Mouse (Mus musculus) layer of hippocampus, postnatal 14 days (tissue): ENCODE results near the gene Olfr371. TPM values are rescaled to one million over a fixed set of nuclear protein-coding genes. Genes with fewer than 3 reads are reported as not detected.

Source experiments
- DNase-seq, 2 experiments: peaks; one replicate each; pipeline ENCODE4 v3.0.0; 2021 to 2022; ENCODE audit warnings: low spot score in 2 of 2, mixed read lengths in 1 of 2
- long read RNA-seq, 2 experiments: library from polyadenylated mRNA; stranded (forward); transcript quantifications; one replicate each; pipeline ENCODE4 v2.0.0; 2021
- total RNA-seq, 2 experiments: library from RNA; stranded (reverse); gene quantifications; 2 replicates each; pipeline ENCODE4 v1.2.3; 2021

Olfr371 gene
- not detected for total RNA-seq
- long read RNA-seq, experiment 1, result 0 reads
- long read RNA-seq, experiment 2, result 0 reads

- no peak for DNase-seq
These were observed at the start of gene Olfr371 for GRCm38 (mm10) chr8:85225688-85226087. Gene Olfr371 (plus strand): TSS chr8:85225988.

- DNase-seq, result no peak
These were observed 33.4 kb upstream of the Olfr371 start for GRCm38 (mm10) chr8:85192346-85192745.

GRCm38 (mm10) chr8:85220220-85220619, 5.6 kb upstream of the Olfr371 start:
- DNase-seq, result no peak

- no peak for DNase-seq
These were observed 4.8 kb upstream of the Olfr371 start for GRCm38 (mm10) chr8:85220992-85221391.

GRCm38 (mm10) chr8:85227297-85227696, 1.5 kb downstream of the Olfr371 start:
- DNase-seq, result no peak

Other genes with a start within 250 kb of the Olfr371 start
- 10 to 100 TPM; 45.5 to 54.7 TPM for gene Junb, start 247.3 kb upstream of the Olfr371 start, total RNA-seq
- 1 to 10 TPM; 7.6 to 9.0 TPM for gene Hook2, start 235.4 kb upstream of the Olfr371 start, total RNA-seq
- not detected for gene Best2, start 211.5 kb upstream of the Olfr371 start, total RNA-seq
- gene Asna1, start 200.7 kb upstream of the Olfr371 start, total RNA-seq, result 100 to 1,000 TPM; 108 to 115 TPM
- gene Trir, start 199.2 kb upstream of the Olfr371 start, total RNA-seq, result 100 to 1,000 TPM; 136 to 150 TPM
- 100 to 1,000 TPM; 150 to 152 TPM for gene Tnpo2, start 189.1 kb upstream of the Olfr371 start, total RNA-seq
- 10 to 100 TPM; 36.2 to 41.4 TPM for gene Fbxw9, start 165.9 kb upstream of the Olfr371 start, total RNA-seq
- not detected for gene Gm5741, start 158.0 kb upstream of the Olfr371 start, total RNA-seq
- gene Dhps, start 154.2 kb upstream of the Olfr371 start, total RNA-seq, result 10 to 100 TPM; 63.8 to 67.4 TPM
- gene Wdr83os, start 145.2 kb upstream of the Olfr371 start, total RNA-seq, result 10 to 100 TPM; 57.5 to 61.5 TPM
- gene Wdr83, start 144.7 kb upstream of the Olfr371 start, total RNA-seq, result 10 to 100 TPM; 26.3 to 34.6 TPM
- gene Man2b1, start 142.7 kb upstream of the Olfr371 start, total RNA-seq, result 10 to 100 TPM; 39.6 to 42.7 TPM
- gene Zfp791, start 102.9 kb upstream of the Olfr371 start, total RNA-seq, result 1 to 10 TPM; 5.6 to 5.8 TPM
- gene Cks1brt, start 74.1 kb upstream of the Olfr371 start, total RNA-seq, result not detected
- gene Orc6, start 73.6 kb downstream of the Olfr371 start, total RNA-seq, result 10 to 100 TPM; 35.0 to 35.3 TPM
- gene Vps35, start 73.8 kb downstream of the Olfr371 start, total RNA-seq, result 100 to 1,000 TPM; 135 to 142 TPM
- gene Mylk3, start 160.4 kb downstream of the Olfr371 start, total RNA-seq, result 1 to 10 TPM in 1 of 2 experiments, under 1 TPM in 1; 0.78 to 1.2 TPM
- 10 to 100 TPM; 17.9 to 25.8 TPM for gene 4921524J17Rik, start 206.8 kb downstream of the Olfr371 start, total RNA-seq